Mouse (Mus musculus): ENCODE results near the gene Eml2. TPM values are rescaled to one million over a fixed set of nuclear protein-coding genes. Genes with fewer than 3 reads are reported as not detected.

The Eml2 gene
- total RNA-seq (2021): 100 to 1,000 TPM; 131 to 138 TPM
- long read RNA-seq, experiment 1, partial matches to known transcripts: 0 of 13 reads
- long read RNA-seq, experiment 1, other reads (novel, unspliced or antisense): 10 of 13 reads
- long read RNA-seq, experiment 2, partial matches to known transcripts: 1 of 22 reads
- long read RNA-seq, experiment 2, other reads (novel, unspliced or antisense): 17 of 22 reads

- intact Hi-C loops (cut with DNase I): loop anchor here (5.0 kb wide), 1 partner anchor 126 kb away; no protein-coding TSS in a partner anchor
- DNase-seq (ENCODE audit: extremely low spot score in 1 of 2, low spot score in 2 of 2): peak; percentile 78 to 82
- Histone ChIP-seq H3K4me3 (peak within 1 kb of the TSS; percentile 70), H3K27ac (peak within 1 kb of the TSS; percentile 98)
- no peak for TF ChIP-seq CTCF (IDR thresholded peaks at IDR 0.05)
Observed at GRCm38 (mm10) chr7:19175708-19176515, at the start of gene Eml2. Gene Eml2 (plus strand): TSS chr7:19176421.

DNA sequence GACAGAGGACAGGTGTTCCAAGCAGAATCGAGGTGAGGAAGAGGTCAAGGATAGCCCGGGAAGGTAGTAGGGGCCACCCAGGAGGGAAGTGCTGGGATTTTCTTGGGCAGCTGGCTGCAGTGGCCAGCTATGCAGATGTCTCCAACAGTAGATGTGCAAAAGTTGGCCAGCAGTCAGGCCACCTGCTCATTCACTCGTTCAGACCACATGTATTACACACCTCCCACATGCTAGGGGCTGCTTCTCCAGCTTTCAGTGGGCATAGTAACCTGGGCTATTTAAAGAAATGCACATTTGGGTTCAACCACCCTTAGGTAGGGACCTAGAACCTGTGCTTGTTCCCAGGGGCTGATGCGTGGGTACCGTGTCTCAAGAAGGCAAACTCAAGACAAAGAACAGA, 48.5 kb upstream of the Eml2 start:
- H3K27ac ChIP-seq: no peak overlapping the region
- intact Hi-C loops (cut with DNase I): no loop called here

DNA sequence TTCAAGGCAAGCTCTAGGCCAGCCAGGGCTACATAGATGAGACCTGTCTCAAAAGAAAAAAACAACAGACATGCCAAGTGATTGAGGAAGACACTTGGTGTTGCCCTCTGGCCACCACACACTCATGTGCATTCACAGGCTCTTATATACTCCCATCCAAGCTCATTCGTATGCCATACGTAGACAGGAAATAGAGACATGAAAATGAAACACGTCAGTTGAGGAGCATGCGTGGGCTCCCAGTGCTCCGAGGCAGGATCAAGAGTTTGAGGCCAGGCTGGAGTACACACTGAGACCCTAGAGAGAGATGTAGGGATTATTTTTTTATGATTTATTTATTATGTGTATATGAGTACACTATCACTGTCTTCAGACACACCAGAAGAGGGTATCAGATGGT, 46.8 kb upstream of the Eml2 start:
- Histone ChIP-seq H3K27ac (no peak overlapping the region), H3K4me3 (no peak overlapping the region)
- intact Hi-C loops (cut with DNase I): no loop called here
- DNase-seq (ENCODE audit: extremely low spot score in 1 of 2, low spot score in 2 of 2): no peak
- no peak for TF ChIP-seq CTCF (IDR thresholded peaks at IDR 0.05)

More for the DNA sequence above, 48.5 kb upstream of the Eml2 start:
- DNase-seq (ENCODE audit: extremely low spot score in 1 of 2, low spot score in 2 of 2): no peak
- TF ChIP-seq CTCF (IDR thresholded peaks at IDR 0.05): no peak
- no peak overlapping the region for H3K4me3 ChIP-seq

GRCm38 (mm10) chr7:19130657-19131056, 45.6 kb upstream of the Eml2 start:
- H3K4me3 ChIP-seq: peak overlapping the region; percentile 45
- peak overlapping the region; percentile 95 for H3K27ac ChIP-seq
- peak; percentile 35 for TF ChIP-seq CTCF (IDR thresholded peaks at IDR 0.05)
- no peak for DNase-seq (ENCODE audit: extremely low spot score in 1 of 2, low spot score in 2 of 2)
- intact Hi-C loops (cut with DNase I): no loop called here

DNA sequence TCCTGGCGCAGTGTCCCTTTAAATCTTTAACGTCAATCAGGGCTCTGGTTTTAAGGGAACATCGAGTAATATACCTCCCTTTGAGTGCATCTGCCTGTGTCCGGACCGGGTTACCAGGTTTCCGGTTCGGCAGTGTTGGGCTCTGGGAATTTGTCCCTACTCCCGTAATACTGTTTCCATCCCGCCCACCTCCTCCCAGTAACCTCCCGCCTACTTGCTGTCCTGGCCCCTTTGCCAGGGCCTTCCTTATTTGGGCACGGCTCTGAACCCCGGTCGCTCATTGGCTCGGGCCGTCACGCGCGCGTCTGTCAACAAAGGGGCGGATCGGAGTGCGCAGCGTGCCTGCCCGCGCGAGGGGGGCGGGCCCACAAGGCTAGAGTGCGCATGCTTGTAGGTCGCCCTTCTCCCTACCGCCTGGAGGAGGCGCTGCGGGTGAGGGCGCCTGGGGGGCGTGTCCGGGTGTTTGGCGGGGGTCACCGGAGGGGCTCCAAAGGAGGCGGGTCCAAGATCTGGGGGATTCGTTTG, 44.8 kb upstream of the Eml2 start:
- peak; percentile 90 for TF ChIP-seq CTCF (IDR thresholded peaks at IDR 0.05)
- Histone ChIP-seq H3K4me3 (peak overlapping the region; percentile 45), H3K27ac (peak overlapping the region; percentile 95)
- intact Hi-C loops (cut with DNase I): no loop called here
- peak; percentile 94 to 96 for DNase-seq (ENCODE audit: extremely low spot score in 1 of 2, low spot score in 2 of 2)

GRCm38 (mm10) chr7:19136168-19136567, 40.1 kb upstream of the Eml2 start:
- intact Hi-C loops (cut with DNase I): no loop called here

GRCm38 (mm10) chr7:19136673-19137334, 39.4 kb upstream of the Eml2 start:
- Histone ChIP-seq H3K4me3 (no peak overlapping the region), H3K27ac (peak overlapping the region; percentile 61)
- intact Hi-C loops (cut with DNase I): no loop called here
- TF ChIP-seq CTCF (IDR thresholded peaks at IDR 0.05): no peak
- peak in 1 of 2 experiments; percentile 49 for DNase-seq (ENCODE audit: extremely low spot score in 1 of 2, low spot score in 2 of 2)

More at GRCm38 (mm10) chr7:19136168-19136567, 40.1 kb upstream of the Eml2 start:
- peak overlapping the region; percentile 61 for H3K27ac ChIP-seq
- DNase-seq (ENCODE audit: extremely low spot score in 1 of 2, low spot score in 2 of 2): no peak
- H3K4me3 ChIP-seq: no peak overlapping the region
- no peak for TF ChIP-seq CTCF (IDR thresholded peaks at IDR 0.05)

DNA sequence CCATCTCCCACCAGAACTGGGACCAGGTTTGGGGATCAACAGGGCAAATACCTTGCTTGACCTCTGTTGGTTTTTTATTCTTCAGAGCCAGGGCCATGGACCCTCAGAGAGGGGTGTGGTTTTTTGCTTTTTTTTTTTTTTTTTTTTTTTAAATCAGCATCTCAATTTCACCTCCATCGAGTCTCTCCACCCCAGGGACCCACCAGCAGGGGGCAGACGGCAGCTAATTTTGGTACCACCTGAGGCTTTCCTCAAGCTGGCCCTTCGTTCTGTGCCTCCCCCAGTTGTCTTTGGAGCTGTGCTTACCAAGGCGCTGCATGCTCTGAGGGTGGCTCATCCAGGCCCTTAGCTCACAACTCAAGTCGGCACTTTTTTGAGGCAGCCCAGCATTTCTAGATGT, 38.8 kb upstream of the Eml2 start:
- H3K4me3 ChIP-seq: no peak overlapping the region
- TF ChIP-seq CTCF (IDR thresholded peaks at IDR 0.05): peak; percentile 57
- H3K27ac ChIP-seq: peak overlapping the region; percentile 61; the same call in 1 of the 2 replicates
- DNase-seq (ENCODE audit: extremely low spot score in 1 of 2, low spot score in 2 of 2): peak in 1 of 2 experiments; percentile 65
- intact Hi-C loops (cut with DNase I): no loop called here

GRCm38 (mm10) chr7:19146793-19147192, 29.4 kb upstream of the Eml2 start:
- TF ChIP-seq CTCF (IDR thresholded peaks at IDR 0.05): no peak
- intact Hi-C loops (cut with DNase I): no loop called here
- DNase-seq (ENCODE audit: extremely low spot score in 1 of 2, low spot score in 2 of 2): no peak
- no peak overlapping the region for H3K4me3 ChIP-seq
- H3K27ac ChIP-seq: no peak overlapping the region

DNA sequence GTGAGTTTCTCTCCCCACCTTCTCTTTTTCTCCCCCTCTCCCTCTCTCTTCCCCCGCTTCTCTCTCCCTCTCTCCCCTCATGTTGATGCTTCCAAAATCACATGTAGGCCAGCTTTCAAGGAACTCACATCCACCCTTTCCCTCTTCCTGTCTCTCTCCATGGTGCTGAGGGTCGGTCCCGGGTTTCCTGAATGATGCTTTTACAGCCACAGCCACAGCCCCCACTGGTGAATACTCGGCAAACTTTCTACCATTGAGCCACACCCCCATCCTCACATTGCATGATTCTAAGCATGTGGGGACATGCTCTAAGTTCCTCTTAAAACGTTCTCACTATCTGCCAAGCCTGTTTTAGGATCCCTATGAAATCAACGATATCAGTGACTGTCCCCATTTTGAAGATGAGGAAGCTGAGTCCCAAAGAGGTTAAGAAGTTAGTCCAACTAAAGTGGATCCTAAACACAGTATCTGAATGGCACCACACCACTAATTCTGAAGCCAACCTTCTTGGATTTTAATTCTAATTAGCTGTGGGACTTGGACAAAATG, 28.6 kb upstream of the Eml2 start:
- intact Hi-C loops (cut with DNase I): no loop called here
- Histone ChIP-seq H3K27ac (no peak overlapping the region), H3K4me3 (peak overlapping the region; percentile 65)
- no peak for DNase-seq (ENCODE audit: extremely low spot score in 1 of 2, low spot score in 2 of 2)
- TF ChIP-seq CTCF (IDR thresholded peaks at IDR 0.05): no peak

DNA sequence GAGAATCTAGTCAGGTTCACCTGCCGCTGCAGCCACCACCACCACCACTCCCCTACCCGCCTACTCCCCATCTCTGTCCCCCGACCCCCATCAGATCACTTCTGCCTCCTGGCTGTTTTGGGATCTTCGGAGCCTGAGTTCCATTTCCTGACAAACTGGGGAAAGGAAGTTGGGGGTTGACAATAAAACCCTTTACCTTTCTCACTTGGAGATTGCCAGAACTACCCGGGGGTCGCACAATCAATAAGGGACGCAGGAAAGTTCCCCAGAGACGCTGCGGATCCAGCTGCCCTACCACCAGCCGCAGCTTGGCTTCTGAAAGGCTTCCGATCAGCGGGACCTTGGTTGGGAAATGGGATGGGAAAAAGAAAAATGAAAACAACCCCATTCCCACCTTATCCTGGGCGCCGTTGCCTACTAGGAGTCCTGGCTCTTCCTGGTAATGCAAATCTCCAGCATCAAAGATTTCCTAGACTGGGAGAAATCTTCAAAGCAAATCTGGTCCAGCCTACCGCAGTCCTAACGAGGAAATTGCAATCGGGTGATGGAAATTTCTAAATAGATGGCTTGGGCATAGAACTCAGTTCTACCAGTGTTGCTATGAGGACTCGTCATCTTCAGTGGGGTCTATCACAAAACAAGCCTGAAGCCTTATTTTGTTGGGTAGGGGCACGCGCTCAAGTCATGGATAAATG, 27.9 kb upstream of the Eml2 start:
- TF ChIP-seq CTCF (IDR thresholded peaks at IDR 0.05): no peak; the same call in 1 of the 2 replicates
- H3K4me3 ChIP-seq: peak overlapping the region; percentile 65
- peak overlapping the region; percentile 88 for H3K27ac ChIP-seq
- no peak for DNase-seq (ENCODE audit: extremely low spot score in 1 of 2, low spot score in 2 of 2)
- intact Hi-C loops (cut with DNase I): no loop called here

Data from left cerebral cortex, adult 2 months (tissue).